Mouse (Mus musculus) limb, embryonic 10.5 days (tissue): ENCODE data around the gene Brinp2. TPM values are rescaled to one million over a fixed set of nuclear protein-coding genes. Genes with fewer than 3 reads are reported as not detected.

ENCODE experiments used
- DNase-seq: peaks from one replicate; pipeline ENCODE4 v3.0.0-alpha.2; 2017; ENCODE audit warnings: low spot score
- H3K27ac ChIP-seq: fragments of 300-500 bp; sonication (generic); 2 replicates; pipeline ENCODE4 v1.5.1; 2016; ENCODE audit warnings: mild to moderate bottlenecking
- H3K27me3 ChIP-seq: fragments of 300-500 bp; sonication (generic); 2 replicates; pipeline ENCODE4 v1.6.1; 2016; ENCODE audit warnings: low read depth, mild to moderate bottlenecking; ENCODE audit not compliant: poor library complexity, severe bottlenecking
- H3K36me3 ChIP-seq: fragments of 300-500 bp; sonication (generic); 2 replicates; pipeline ENCODE4 v1.6.1; 2016; ENCODE audit warnings: mild to moderate bottlenecking, moderate library complexity
- H3K4me1 ChIP-seq: fragments of 300-500 bp; sonication (generic); 2 replicates; pipeline ENCODE4 v1.6.1; 2016
- H3K4me3 ChIP-seq: fragments of 300-500 bp; sonication (generic); 2 replicates; pipeline ENCODE4 v1.5.1; 2016; ENCODE audit warnings: mild to moderate bottlenecking, moderate library complexity
- H3K9me3 ChIP-seq: fragments of 300-500 bp; sonication (generic); replicated peaks from 2 replicates; pipeline ENCODE4 v1.6.1; 2016; ENCODE audit warnings: mild to moderate bottlenecking
- WGBS: fragments of 180-500 bp; shearing (Covaris S2); methylation state at CpG from one replicate; pipeline ENCODE4 v1.1.7; 2016; 5-methylcytosine and 5-hydroxymethylcytosine counted together
- polyA plus RNA-seq: library from polyadenylated mRNA; unstranded; fragments of >200 nt; fragmentation: Nextera tagmentation; extraction: Ambion mirVana; gene quantifications from 2 replicates; pipeline ENCODE4 v1.2.1, GENCODE M21; 2016

The Brinp2 gene
- polyA plus RNA-seq, 1 experiment from 2014 or later: 0.04 TPM

DNA sequence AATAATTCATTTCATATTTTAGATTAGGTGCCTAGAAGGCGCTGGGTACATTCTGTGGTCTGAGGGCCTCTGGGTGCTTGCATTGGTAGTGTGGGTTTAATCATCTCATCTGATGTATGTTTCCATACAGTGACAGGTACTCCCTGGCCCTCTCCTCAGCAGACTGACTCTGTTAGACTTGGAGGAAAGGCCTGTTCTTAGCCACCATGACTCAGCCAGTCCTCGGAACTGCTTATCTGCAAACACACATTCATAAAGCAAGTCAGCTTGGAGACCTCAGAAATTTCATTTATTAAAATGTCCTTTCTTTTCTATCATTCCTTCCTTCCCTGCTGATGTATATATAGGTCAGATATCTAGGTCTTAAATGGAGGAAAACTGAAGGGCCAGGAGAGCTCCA is 116.3 kb downstream of the Brinp2 start:
- H3K27me3 ChIP-seq: no peaks in the 10 kb centered on the region
- H3K9me3 ChIP-seq: no peaks in the 10 kb centered on the region
- H3K4me1 ChIP-seq: no peaks in the 10 kb centered on the region
- 95% methylated on average over 2 of the region's 2 CpGs for WGBS
- H3K36me3 ChIP-seq: no peaks in the 10 kb centered on the region
- H3K27ac ChIP-seq: no peak overlapping the region
- no peak for DNase-seq
- no peak overlapping the region for H3K4me3 ChIP-seq

DNA sequence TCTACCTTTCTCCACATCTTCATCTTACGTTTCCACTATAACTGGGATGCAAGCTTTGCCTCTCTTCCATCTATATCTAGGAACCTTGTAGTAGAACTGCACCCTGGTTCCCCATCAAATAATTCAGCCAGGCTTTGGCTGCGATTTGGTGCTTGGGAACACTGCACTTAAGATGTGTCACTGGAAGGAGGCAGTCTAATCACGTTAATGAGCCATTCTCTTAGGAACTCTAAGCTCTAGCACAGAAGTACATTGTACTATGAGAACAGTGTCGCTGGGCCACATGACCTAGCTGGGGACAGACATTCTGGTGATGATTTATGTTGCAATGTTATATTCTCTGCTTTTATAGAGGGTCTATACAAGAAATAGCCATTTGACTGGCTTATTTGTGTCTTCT is 117.4 kb downstream of the Brinp2 start:
- H3K27me3 ChIP-seq: no peaks in the 10 kb centered on the region
- H3K27ac ChIP-seq: no peak overlapping the region
- H3K9me3 ChIP-seq: no peaks in the 10 kb centered on the region
- H3K4me1 ChIP-seq: no peaks in the 10 kb centered on the region
- no peak for DNase-seq
- H3K36me3 ChIP-seq: no peaks in the 10 kb centered on the region
- no peak overlapping the region for H3K4me3 ChIP-seq
- WGBS: 68% methylated on average over 4 of the region's 4 CpGs

DNA sequence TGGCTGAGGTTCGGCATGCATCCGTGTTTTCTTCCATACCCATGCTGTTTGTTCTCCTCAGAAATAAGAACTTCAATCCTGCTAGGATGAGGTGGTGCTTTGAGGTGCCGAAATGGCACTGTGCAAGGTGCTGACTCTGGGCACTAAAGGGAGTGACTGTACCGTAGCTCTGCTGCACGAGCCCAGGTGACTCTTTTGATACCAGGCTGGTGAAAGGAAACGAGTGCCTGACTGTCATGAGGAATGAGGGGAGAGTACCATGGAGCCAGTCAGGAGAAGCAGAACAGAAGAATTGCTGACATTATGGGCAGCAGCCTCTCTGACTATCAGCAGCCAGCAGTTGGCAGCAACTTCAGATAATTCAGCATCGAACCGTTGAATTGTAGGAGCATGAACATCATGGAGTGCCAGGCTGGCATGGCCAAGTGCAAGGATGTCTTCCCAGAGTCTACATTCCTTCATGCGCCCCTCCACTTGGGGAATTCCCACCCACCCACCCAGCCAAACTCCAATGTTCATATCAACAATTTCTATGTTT is 127.4 kb downstream of the Brinp2 start:
- Histone ChIP-seq H3K27me3 (no peaks in the 10 kb centered on the region), H3K4me3 (no peak overlapping the region), H3K36me3 (no peaks in the 10 kb centered on the region), H3K9me3 (no peaks in the 10 kb centered on the region), H3K4me1 (no peaks in the 10 kb centered on the region), H3K27ac (no peak overlapping the region)
- no peak for DNase-seq
- WGBS: 92% methylated on average over 9 of the region's 9 CpGs

DNA sequence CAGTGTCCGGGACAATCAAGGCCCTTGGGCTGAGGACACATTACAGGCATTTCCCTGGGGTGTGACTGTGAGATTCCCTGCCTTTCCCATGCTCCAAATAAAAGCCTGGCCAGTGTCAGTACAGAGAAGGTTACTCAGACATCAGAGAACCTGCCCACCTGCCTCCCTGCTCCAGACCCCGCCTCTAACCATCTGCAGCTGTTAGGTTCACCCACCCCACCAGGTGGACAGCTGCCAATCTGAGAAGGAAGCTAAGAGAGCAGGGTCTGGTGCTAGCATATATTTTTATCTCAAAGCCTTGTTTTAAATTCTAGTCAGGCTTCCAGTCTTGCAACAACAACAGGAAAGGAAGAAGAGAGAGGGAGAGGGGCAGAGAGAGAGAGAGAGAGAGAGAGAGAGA is 128.9 kb downstream of the Brinp2 start:
- H3K27ac ChIP-seq: no peak overlapping the region
- H3K27me3 ChIP-seq: no peaks in the 10 kb centered on the region
- 68% methylated on average over 2 of the region's 2 CpGs for WGBS

DNA sequence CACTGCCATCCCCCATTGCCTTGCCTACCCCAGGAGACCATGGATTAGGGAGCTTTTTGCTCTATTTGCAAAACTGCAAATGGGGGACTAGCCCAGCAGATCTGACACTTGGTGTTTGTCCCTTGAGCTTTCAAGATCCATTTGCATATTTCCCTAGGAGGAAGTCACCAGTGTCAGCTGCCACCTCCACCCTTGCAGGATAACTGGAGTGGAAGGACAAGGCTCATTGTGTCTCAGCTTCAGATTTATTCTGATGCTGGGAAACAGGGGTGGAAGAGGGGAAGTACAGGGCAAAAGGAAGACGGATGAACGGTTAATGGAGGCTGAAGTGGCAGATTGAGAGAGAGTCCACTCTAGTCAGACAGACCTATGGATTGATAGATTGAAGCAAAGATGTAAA is 129.4 kb downstream of the Brinp2 start:
- WGBS: 73% methylated on average over 2 of the region's 2 CpGs
- DNase-seq: no peak
- Histone ChIP-seq H3K9me3 (no peaks in the 10 kb centered on the region), H3K36me3 (no peaks in the 10 kb centered on the region), H3K4me1 (no peaks in the 10 kb centered on the region), H3K4me3 (no peak overlapping the region), H3K27ac (no peak overlapping the region), H3K27me3 (no peaks in the 10 kb centered on the region)

More for the DNA sequence above, 128.9 kb downstream of the Brinp2 start:
- no peaks in the 10 kb centered on the region for H3K36me3 ChIP-seq
- no peak for DNase-seq
- H3K4me3 ChIP-seq: no peak overlapping the region
- H3K9me3 ChIP-seq: no peaks in the 10 kb centered on the region
- no peaks in the 10 kb centered on the region for H3K4me1 ChIP-seq

DNA sequence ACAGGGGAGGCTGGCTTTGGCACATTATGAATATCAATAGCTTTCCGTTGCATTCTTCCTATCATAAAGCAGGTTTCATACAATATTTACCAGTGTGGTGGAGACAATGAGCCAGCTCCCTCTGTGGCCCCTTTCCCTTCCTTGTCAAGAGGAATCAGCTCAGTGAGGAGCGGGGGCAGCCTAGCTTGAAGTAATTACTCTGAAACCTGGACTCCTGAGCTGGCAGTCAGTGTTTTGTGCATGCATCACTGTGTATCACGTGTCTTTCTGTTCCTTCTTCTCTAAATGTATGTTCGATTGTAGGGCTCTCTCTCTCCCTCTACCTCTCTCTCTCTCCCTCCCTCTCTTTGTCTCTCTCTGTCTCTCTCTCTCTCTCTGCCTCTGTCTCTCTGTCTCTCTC is 135.1 kb downstream of the Brinp2 start:
- no peaks in the 10 kb centered on the region for H3K27me3 ChIP-seq
- DNase-seq: no peak
- H3K4me3 ChIP-seq: no peak overlapping the region
- no peaks in the 10 kb centered on the region for H3K9me3 ChIP-seq
- H3K36me3 ChIP-seq: no peaks in the 10 kb centered on the region
- no peak overlapping the region for H3K27ac ChIP-seq
- 82% methylated on average over 4 of the region's 4 CpGs for WGBS
- H3K4me1 ChIP-seq: peaks cover 7% of the 10 kb centered on the region

DNA sequence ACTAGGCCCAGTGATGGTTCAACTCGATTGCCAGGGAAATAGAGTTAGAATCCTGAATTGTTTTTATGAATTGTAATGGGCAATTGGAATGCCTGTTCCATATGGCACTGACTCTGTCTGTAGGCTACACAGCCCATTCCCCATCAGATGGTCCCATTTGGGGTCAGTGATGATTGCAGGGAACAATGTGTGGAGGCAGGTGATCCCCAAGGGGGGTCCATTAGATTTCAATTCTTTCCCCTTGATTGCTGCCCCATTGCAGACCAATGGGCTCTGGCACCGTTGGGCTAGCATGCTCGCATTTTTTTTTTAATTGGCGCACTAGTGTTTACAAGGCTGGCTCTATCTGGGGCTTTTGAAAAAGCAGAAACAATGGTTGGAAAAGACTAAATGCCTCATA is 136.0 kb downstream of the Brinp2 start:
- no peaks in the 10 kb centered on the region for H3K9me3 ChIP-seq
- H3K4me1 ChIP-seq: peaks cover 7% of the 10 kb centered on the region
- WGBS: 86% methylated on average over 4 of the region's 4 CpGs
- no peaks in the 10 kb centered on the region for H3K27me3 ChIP-seq
- no peak for DNase-seq
- H3K27ac ChIP-seq: no peak overlapping the region
- no peak overlapping the region for H3K4me3 ChIP-seq
- no peaks in the 10 kb centered on the region for H3K36me3 ChIP-seq

DNA sequence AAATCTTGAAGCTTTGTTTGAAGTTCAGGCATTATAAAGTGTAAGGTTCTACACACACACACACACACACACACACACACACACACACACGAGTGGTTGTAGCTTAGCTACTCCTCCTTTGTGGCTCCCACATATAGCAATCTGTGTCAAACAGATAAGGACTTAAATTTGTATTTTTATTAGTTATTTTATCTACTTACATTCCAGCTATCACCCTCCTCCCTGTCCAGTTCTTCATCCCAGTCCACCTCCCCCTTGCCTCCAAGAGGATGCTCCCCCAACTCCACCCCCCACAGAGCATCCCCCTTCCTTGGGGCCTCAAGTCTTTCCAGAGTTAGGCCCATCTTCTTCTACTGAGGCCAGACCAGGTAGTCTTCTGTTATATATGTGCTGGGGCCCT is 137.4 kb downstream of the Brinp2 start:
- H3K4me3 ChIP-seq: no peak overlapping the region
- 71% methylated on average over 1 of the region's 1 CpGs for WGBS
- no peaks in the 10 kb centered on the region for H3K27me3 ChIP-seq
- H3K9me3 ChIP-seq: no peaks in the 10 kb centered on the region
- peaks cover 7% of the 10 kb centered on the region for H3K4me1 ChIP-seq
- DNase-seq: no peak
- H3K36me3 ChIP-seq: no peaks in the 10 kb centered on the region
- no peak overlapping the region for H3K27ac ChIP-seq

DNA sequence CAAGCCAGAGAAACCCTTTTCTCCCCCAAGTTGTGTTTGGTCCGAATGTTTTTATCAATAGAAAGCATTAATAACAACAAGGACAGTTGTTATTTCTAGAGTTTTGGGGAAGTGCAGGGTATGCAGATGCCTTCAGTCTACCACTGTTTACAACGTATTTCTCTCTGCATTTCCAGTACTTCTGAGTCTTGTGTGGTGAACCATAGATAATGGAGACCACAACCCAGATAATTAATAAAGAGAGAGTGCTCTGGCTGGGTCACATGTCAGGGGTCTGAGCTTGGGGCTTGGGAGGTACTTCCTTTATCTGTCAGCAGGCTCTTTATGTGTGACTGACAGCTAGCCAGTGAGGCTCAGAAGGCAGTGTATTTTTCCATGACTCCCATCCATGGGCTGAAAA is 137.8 kb downstream of the Brinp2 start:
- H3K27ac ChIP-seq: no peak overlapping the region
- no peak overlapping the region for H3K4me3 ChIP-seq
- no peaks in the 10 kb centered on the region for H3K27me3 ChIP-seq
- no peaks in the 10 kb centered on the region for H3K36me3 ChIP-seq
- no peaks in the 10 kb centered on the region for H3K9me3 ChIP-seq
- DNase-seq: no peak
- peaks cover 7% of the 10 kb centered on the region for H3K4me1 ChIP-seq
- 78% methylated on average over 2 of the region's 2 CpGs for WGBS

DNA sequence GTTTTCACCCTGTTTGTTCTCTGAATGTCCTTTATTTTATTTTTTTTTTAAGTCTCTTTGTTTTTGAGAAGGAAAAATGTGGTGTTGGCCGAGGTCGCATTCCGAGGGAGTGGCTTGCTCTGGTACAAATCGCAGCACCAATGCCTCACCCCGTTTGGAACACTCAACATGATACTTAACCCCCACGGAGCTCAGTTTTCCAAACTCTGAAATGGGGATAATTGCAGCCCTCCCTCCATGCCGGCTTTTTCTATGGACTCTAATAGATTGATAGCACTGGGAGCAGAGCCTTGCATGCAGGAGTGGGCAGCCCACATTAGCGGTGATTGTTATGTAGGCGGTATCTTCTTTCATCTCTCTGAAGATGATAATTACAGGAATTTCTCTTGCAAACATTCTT is 140.5 kb downstream of the Brinp2 start:
- no peaks in the 10 kb centered on the region for H3K36me3 ChIP-seq
- 73% methylated on average over 9 of the region's 9 CpGs for WGBS

DNA sequence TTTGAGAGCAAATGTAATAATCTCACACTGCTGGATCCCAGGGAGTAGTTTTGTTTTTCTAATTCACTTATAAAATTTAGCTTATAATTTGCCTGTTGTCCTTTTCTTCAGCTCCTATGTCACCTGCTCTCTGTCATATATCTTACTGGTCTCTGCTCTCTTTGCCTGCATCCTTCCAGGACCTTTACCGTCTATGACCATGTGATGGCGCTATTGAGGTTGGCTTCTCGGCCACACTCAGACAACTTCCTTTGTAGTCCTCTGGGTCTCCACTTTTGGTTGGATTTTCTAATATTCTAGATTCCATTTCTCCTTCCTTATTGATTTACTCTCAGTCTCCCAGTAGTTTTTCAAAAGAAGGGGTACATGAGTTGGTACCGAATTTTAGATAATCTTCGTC is 141.4 kb downstream of the Brinp2 start:
- Histone ChIP-seq H3K4me1 (no peaks in the 10 kb centered on the region), H3K4me3 (no peak overlapping the region), H3K9me3 (no peaks in the 10 kb centered on the region), H3K27ac (no peak overlapping the region), H3K36me3 (no peaks in the 10 kb centered on the region), H3K27me3 (no peaks in the 10 kb centered on the region)
- no peak for DNase-seq
- 50% methylated on average over 5 of the region's 5 CpGs for WGBS

More for the DNA sequence above, 140.5 kb downstream of the Brinp2 start:
- Histone ChIP-seq H3K9me3 (no peaks in the 10 kb centered on the region), H3K4me3 (no peak overlapping the region), H3K4me1 (peaks cover 2% of the 10 kb centered on the region), H3K27me3 (no peaks in the 10 kb centered on the region), H3K27ac (no peak overlapping the region)
- DNase-seq: no peak

DNA sequence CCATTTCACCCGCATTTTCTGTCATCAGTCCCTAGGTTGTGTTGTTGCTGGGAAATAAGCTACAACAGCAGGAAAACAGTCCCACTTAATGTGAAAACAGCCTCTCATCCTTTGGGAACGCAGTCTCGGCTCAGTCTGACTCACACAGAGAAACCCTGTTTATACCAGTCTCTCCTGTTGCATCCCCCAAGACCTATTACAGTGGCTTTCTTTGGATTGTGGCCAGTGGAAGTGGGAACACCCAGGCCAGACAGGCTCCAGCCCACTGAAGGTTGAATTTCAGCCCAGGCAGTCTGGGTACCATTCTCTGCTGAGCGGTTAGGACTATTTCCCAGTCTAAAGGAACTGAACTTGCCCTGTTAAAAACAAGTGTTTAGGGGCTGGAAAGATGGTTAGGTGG is 142.4 kb downstream of the Brinp2 start:
- Histone ChIP-seq H3K36me3 (no peaks in the 10 kb centered on the region), H3K27me3 (no peaks in the 10 kb centered on the region), H3K4me1 (no peaks in the 10 kb centered on the region), H3K4me3 (no peak overlapping the region), H3K9me3 (no peaks in the 10 kb centered on the region), H3K27ac (no peak overlapping the region)
- WGBS: 88% methylated on average over 4 of the region's 4 CpGs
- no peak for DNase-seq

DNA sequence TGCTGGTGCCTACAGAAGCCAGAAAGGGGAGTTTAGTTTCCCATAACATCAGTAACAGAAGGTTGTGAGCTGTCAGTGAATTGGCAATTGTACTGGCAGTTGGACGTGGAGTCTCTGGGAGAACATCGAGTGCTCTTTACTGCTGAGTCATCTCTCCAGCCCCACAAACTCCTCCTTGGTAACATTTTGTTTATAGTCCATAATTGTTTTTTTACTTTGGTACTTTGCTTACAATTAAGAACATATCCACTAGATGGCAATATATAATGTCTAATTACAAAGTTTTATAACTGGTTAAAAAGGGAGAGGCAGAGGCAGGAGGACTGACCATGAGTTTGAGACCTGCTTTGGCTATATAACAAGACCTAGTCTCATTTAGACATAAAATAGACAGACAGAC is 148.5 kb downstream of the Brinp2 start:
- Histone ChIP-seq H3K4me1 (no peaks in the 10 kb centered on the region), H3K4me3 (no peak overlapping the region), H3K27me3 (no peaks in the 10 kb centered on the region), H3K36me3 (no peaks in the 10 kb centered on the region), H3K27ac (no peak overlapping the region), H3K9me3 (no peaks in the 10 kb centered on the region)
- 82% methylated on average over 2 of the region's 2 CpGs for WGBS
- DNase-seq: no peak

DNA sequence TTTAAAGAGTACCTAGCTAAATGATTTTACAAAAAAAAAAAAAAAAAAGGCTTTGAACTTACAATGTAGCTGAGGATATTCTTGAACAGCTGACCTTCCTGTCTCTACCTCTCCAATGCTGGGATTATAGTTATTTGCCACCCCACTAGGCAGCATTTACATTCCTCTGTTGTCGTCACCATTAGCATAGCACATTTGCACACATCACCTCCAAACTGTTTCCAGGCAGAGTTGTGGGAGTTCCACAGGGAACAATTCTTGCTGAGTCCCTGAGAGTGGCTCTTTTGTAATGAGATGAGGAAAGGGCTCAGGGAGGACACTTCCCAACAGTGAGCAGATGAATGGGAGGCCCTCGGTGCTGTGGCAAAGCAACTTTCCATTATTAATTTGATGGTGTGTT is 153.2 kb downstream of the Brinp2 start:
- Histone ChIP-seq H3K27ac (no peak overlapping the region), H3K9me3 (no peaks in the 10 kb centered on the region), H3K4me1 (no peaks in the 10 kb centered on the region), H3K27me3 (no peaks in the 10 kb centered on the region), H3K4me3 (no peak overlapping the region), H3K36me3 (no peaks in the 10 kb centered on the region)
- DNase-seq: no peak
- WGBS: 72% methylated on average over 2 of the region's 2 CpGs
